Mouse (Mus musculus) neural tube, embryonic 13.5 days (tissue): Measurements from ENCODE around the gene Foxl2. TPM values are rescaled to one million over a fixed set of nuclear protein-coding genes. Genes with fewer than 3 reads are reported as not detected.
A peak's percentile ranks its signal among the peaks of the same experiment; 100 is the strongest.

ENCODE experiments used
- ATAC-seq: fragments of 200-750 bp; cut with Nextera tagmentation; 2 replicates; pipeline ENCODE4 v1.8.0; 2017; ENCODE audit warnings: low read depth, mild to moderate bottlenecking, moderate TSS enrichment, moderate library complexity
- H3K27ac ChIP-seq: fragments of 300-500 bp; sonication (generic); replicated peaks from 2 replicates; pipeline ENCODE4 v1.5.1; 2015; ENCODE audit warnings: moderate library complexity, mild to moderate bottlenecking, inconsistent platforms
- H3K27me3 ChIP-seq: fragments of 300-500 bp; sonication (generic); 2 replicates; pipeline ENCODE4 v1.6.1; 2015; ENCODE audit warnings: mild to moderate bottlenecking, inconsistent platforms
- H3K36me3 ChIP-seq: fragments of 300-500 bp; sonication (generic); 2 replicates; pipeline ENCODE4 v1.6.1; 2015; ENCODE audit warnings: mild to moderate bottlenecking, inconsistent platforms
- H3K4me1 ChIP-seq: fragments of 300-500 bp; sonication (generic); replicated peaks from 2 replicates; pipeline ENCODE4 v1.6.1; 2015; ENCODE audit warnings: inconsistent platforms
- H3K4me2 ChIP-seq: fragments of 300-500 bp; sonication (generic); 2 replicates; pipeline ENCODE4 v1.6.1; 2015; ENCODE audit warnings: inconsistent platforms, mild to moderate bottlenecking, moderate library complexity
- H3K4me3 ChIP-seq: fragments of 300-500 bp; sonication (generic); 2 replicates; pipeline ENCODE4 v1.5.1; 2015; ENCODE audit warnings: mild to moderate bottlenecking, inconsistent platforms
- H3K9ac ChIP-seq: fragments of 300-500 bp; sonication (generic); 2 replicates; pipeline ENCODE4 v1.6.1; 2015; ENCODE audit warnings: moderate library complexity, mild to moderate bottlenecking, inconsistent platforms
- H3K9me3 ChIP-seq: fragments of 300-500 bp; sonication (generic); 2 replicates; pipeline ENCODE4 v1.6.1; 2016; ENCODE audit warnings: inconsistent platforms
- WGBS: fragments of 180-500 bp; shearing (Covaris S2); methylation state at CpG from one replicate; pipeline ENCODE4 v1.1.7; 2015; 5-methylcytosine and 5-hydroxymethylcytosine counted together
- polyA plus RNA-seq: library from polyadenylated mRNA; unstranded; fragments of >200 nt; fragmentation: Nextera tagmentation; extraction: Ambion mirVana; gene quantifications from 2 replicates; pipeline ENCODE4 v1.2.1, GENCODE M21; 2015

The Foxl2 gene
- polyA plus RNA-seq, 1 experiment from 2014 or later = 0.68 TPM

GRCm38 (mm10) chr9:98973101-98973521, 18.0 kb downstream of the Foxl2 start:
- under 1% methylated on average over 40 of the region's 40 CpGs for WGBS
- Histone ChIP-seq H3K27me3 (peaks cover 98% of the 10 kb centered on the region), H3K4me2 (peak overlapping the region; percentile 52), H3K36me3 (no peaks in the 10 kb centered on the region), H3K27ac (no peak overlapping the region), H3K4me3 (peak overlapping the region; percentile 29), H3K9me3 (no peaks in the 10 kb centered on the region; the same call in 1 of the 2 replicates), H3K4me1 (peaks cover 9% of the 10 kb centered on the region), H3K9ac (0 out of 2 replicates have a peak overlapping the region, but pooled peaks have one; percentile 23)
- peak; percentile 40; the same call in 1 of the 2 replicates for ATAC-seq

GRCm38 (mm10) chr9:98973561-98973960, 18.5 kb downstream of the Foxl2 start:
- H3K36me3 ChIP-seq = no peaks in the 10 kb centered on the region
- WGBS = 2% methylated on average over 7 of the region's 7 CpGs
- ATAC-seq = no peak

GRCm38 (mm10) chr9:98974898-98975297, 19.8 kb downstream of the Foxl2 start:
- Histone ChIP-seq H3K4me2 (no peak overlapping the region), H3K27ac (no peak overlapping the region), H3K9me3 (no peaks in the 10 kb centered on the region; the same call in 1 of the 2 replicates), H3K4me1 (peaks cover 13% of the 10 kb centered on the region), H3K36me3 (no peaks in the 10 kb centered on the region), H3K4me3 (no peak overlapping the region), H3K27me3 (peaks cover 88% of the 10 kb centered on the region), H3K9ac (no peak overlapping the region)
- ATAC-seq = no peak
- 39% methylated on average over 2 of the region's 2 CpGs for WGBS

More at GRCm38 (mm10) chr9:98973561-98973960, 18.5 kb downstream of the Foxl2 start:
- no peaks in the 10 kb centered on the region; the same call in 1 of the 2 replicates for H3K9me3 ChIP-seq
- peaks cover 9% of the 10 kb centered on the region for H3K4me1 ChIP-seq
- peaks cover 95% of the 10 kb centered on the region for H3K27me3 ChIP-seq
- no peak overlapping the region for H3K4me3 ChIP-seq
- H3K27ac ChIP-seq = no peak overlapping the region
- H3K4me2 ChIP-seq = peak overlapping the region; percentile 52
- no peak overlapping the region for H3K9ac ChIP-seq

GRCm38 (mm10) chr9:98976081-98976480, 21.0 kb downstream of the Foxl2 start:
- no peak overlapping the region for H3K4me3 ChIP-seq
- 91% methylated on average over 1 of the region's 1 CpGs for WGBS
- H3K27me3 ChIP-seq = peaks cover 76% of the 10 kb centered on the region
- no peak overlapping the region for H3K4me2 ChIP-seq
- no peak for ATAC-seq
- H3K36me3 ChIP-seq = no peaks in the 10 kb centered on the region
- no peak overlapping the region for H3K9ac ChIP-seq
- H3K4me1 ChIP-seq = peaks cover 16% of the 10 kb centered on the region
- no peaks in the 10 kb centered on the region; the same call in 1 of the 2 replicates for H3K9me3 ChIP-seq
- no peak overlapping the region for H3K27ac ChIP-seq

- WGBS = 43% methylated on average over 5 of the region's 5 CpGs
- H3K9me3 ChIP-seq = no peaks in the 10 kb centered on the region
- H3K4me1 ChIP-seq = peaks cover 16% of the 10 kb centered on the region
- ATAC-seq = no peak
- no peak overlapping the region for H3K4me3 ChIP-seq
- no peak overlapping the region for H3K9ac ChIP-seq
- H3K27ac ChIP-seq = no peak overlapping the region
- no peak overlapping the region for H3K4me2 ChIP-seq
- peaks cover 72% of the 10 kb centered on the region for H3K27me3 ChIP-seq
- no peaks in the 10 kb centered on the region for H3K36me3 ChIP-seq
Observed at GRCm38 (mm10) chr9:98976520-98976919, 21.4 kb downstream of the Foxl2 start.

- ATAC-seq = peak; percentile 87
- Histone ChIP-seq H3K9me3 (no peaks in the 10 kb centered on the region), H3K4me2 (peak overlapping the region; percentile 54), H3K9ac (peak overlapping the region; percentile 44; the same call in 1 of the 2 replicates), H3K4me1 (peaks cover 22% of the 10 kb centered on the region), H3K27ac (no peak overlapping the region), H3K36me3 (no peaks in the 10 kb centered on the region), H3K4me3 (peak overlapping the region; percentile 25), H3K27me3 (peaks cover 57% of the 10 kb centered on the region)
- WGBS = 4% methylated on average over 29 of the region's 29 CpGs
Observed at GRCm38 (mm10) chr9:98979431-98980416, 24.6 kb downstream of the Foxl2 start.

- 2% methylated on average over 45 of the region's 45 CpGs for WGBS
- peak; percentile 97 for ATAC-seq
Observed at GRCm38 (mm10) chr9:98985800-98986475, 30.9 kb downstream of the Foxl2 start, which contains the start of gene Faim. Gene Faim, plus strand, starts transcription at chr9:98986373.

GRCm38 (mm10) chr9:98986476-98987096, 31.5 kb downstream of the Foxl2 start:
- H3K4me3 ChIP-seq = peak overlapping the region; percentile 84
- H3K27ac ChIP-seq = peak overlapping the region; percentile 75
- H3K9ac ChIP-seq = peak overlapping the region; percentile 89
- H3K9me3 ChIP-seq = no peaks in the 10 kb centered on the region
- no peaks in the 10 kb centered on the region for H3K36me3 ChIP-seq
- H3K27me3 ChIP-seq = peaks cover 17% of the 10 kb centered on the region
- under 1% methylated on average over 44 of the region's 50 CpGs for WGBS
- peaks cover 29% of the 10 kb centered on the region for H3K4me1 ChIP-seq
- peak overlapping the region; percentile 72 for H3K4me2 ChIP-seq
- peak; percentile 67 for ATAC-seq

More at GRCm38 (mm10) chr9:98985800-98986475, 30.9 kb downstream of the Foxl2 start, which contains the start of gene Faim:
- H3K4me1 ChIP-seq = peaks cover 29% of the 10 kb centered on the region
- no peaks in the 10 kb centered on the region for H3K36me3 ChIP-seq
- no peaks in the 10 kb centered on the region for H3K9me3 ChIP-seq
- H3K4me3 ChIP-seq = peak within 1 kb of the TSS; percentile 84
- peak within 1 kb of the TSS; percentile 75 for H3K27ac ChIP-seq
- peak within 1 kb of the TSS; percentile 72 for H3K4me2 ChIP-seq
- H3K27me3 ChIP-seq = peaks cover 17% of the 10 kb centered on the region
- H3K9ac ChIP-seq = peak within 1 kb of the TSS; percentile 89

- Histone ChIP-seq H3K4me1 (peaks cover 29% of the 10 kb centered on the region), H3K9me3 (no peaks in the 10 kb centered on the region), H3K27me3 (peaks cover 15% of the 10 kb centered on the region), H3K4me3 (peak overlapping the region; percentile 84), H3K27ac (no peak overlapping the region; the same call in 1 of the 2 replicates), H3K9ac (peak overlapping the region; percentile 89), H3K4me2 (peak overlapping the region; percentile 72), H3K36me3 (no peaks in the 10 kb centered on the region)
- no peak for ATAC-seq
- WGBS = 58% methylated on average over 9 of the region's 9 CpGs
Observed at GRCm38 (mm10) chr9:98987131-98987530, 32.0 kb downstream of the Foxl2 start.

GRCm38 (mm10) chr9:98994103-98994502, 39.0 kb downstream of the Foxl2 start:
- WGBS = 94% methylated on average over 4 of the region's 4 CpGs
- H3K27ac ChIP-seq = no peak overlapping the region
- no peaks in the 10 kb centered on the region for H3K4me1 ChIP-seq
- H3K4me3 ChIP-seq = no peak overlapping the region
- no peak overlapping the region for H3K4me2 ChIP-seq
- H3K36me3 ChIP-seq = peaks cover 39% of the 10 kb centered on the region
- no peaks in the 10 kb centered on the region for H3K27me3 ChIP-seq
- no peaks in the 10 kb centered on the region for H3K9me3 ChIP-seq
- H3K9ac ChIP-seq = no peak overlapping the region
- ATAC-seq = no peak

- Histone ChIP-seq H3K9me3 (no peaks in the 10 kb centered on the region), H3K36me3 (peaks cover 69% of the 10 kb centered on the region), H3K4me2 (no peak overlapping the region), H3K27ac (no peak overlapping the region), H3K9ac (no peak overlapping the region), H3K4me1 (no peaks in the 10 kb centered on the region), H3K27me3 (no peaks in the 10 kb centered on the region), H3K4me3 (no peak overlapping the region)
- ATAC-seq = no peak
- WGBS = 87% methylated on average over 9 of the region's 9 CpGs
Observed at GRCm38 (mm10) chr9:98999881-99000339, 44.8 kb downstream of the Foxl2 start.
